Mouse (Mus musculus) intestine, postnatal 0 days (tissue): ENCODE measurements around the gene Ostm1. TPM values are rescaled to one million over a fixed set of nuclear protein-coding genes. Genes with fewer than 3 reads are reported as not detected.

Source experiments
- ATAC-seq: fragments of 200-750 bp; cut with Nextera tagmentation; 2 replicates; pipeline ENCODE4 v1.8.0; 2017; ENCODE audit warnings: mild to moderate bottlenecking, moderate TSS enrichment, moderate library complexity
- H3K27ac ChIP-seq: fragments of 300-500 bp; sonication (generic); 2 replicates; pipeline ENCODE4 v1.5.1; 2014; ENCODE audit warnings: mild to moderate bottlenecking, low read depth, low read length, moderate library complexity
- H3K27me3 ChIP-seq: fragments of 300-500 bp; sonication (generic); replicated peaks from 2 replicates; pipeline ENCODE4 v1.6.1; 2014; ENCODE audit warnings: low read length, mixed read lengths; ENCODE audit not compliant: control insufficient read depth, insufficient read depth
- H3K36me3 ChIP-seq: fragments of 300-500 bp; sonication (generic); 2 replicates; pipeline ENCODE4 v1.6.1; 2014; ENCODE audit warnings: mild to moderate bottlenecking, moderate library complexity; ENCODE audit not compliant: control insufficient read depth, insufficient read depth
- H3K4me1 ChIP-seq: fragments of 300-500 bp; sonication (generic); replicated peaks from 2 replicates; pipeline ENCODE4 v1.6.1; 2014; ENCODE audit warnings: antibody characterized with exemption, low read length, mixed read lengths; ENCODE audit not compliant: control insufficient read depth, insufficient read depth
- H3K4me2 ChIP-seq: fragments of 300-500 bp; sonication (generic); replicated peaks from 2 replicates; pipeline ENCODE4 v1.6.1; 2014; ENCODE audit warnings: low read depth, mild to moderate bottlenecking, moderate library complexity
- H3K4me3 ChIP-seq: fragments of 300-500 bp; sonication (generic); 2 replicates; pipeline ENCODE4 v1.5.1; 2014; ENCODE audit warnings: low read depth, low read length
- H3K9ac ChIP-seq: fragments of 300-500 bp; sonication (generic); 2 replicates; pipeline ENCODE4 v1.6.1; 2014; ENCODE audit warnings: mild to moderate bottlenecking, low read depth, low read length
- H3K9me3 ChIP-seq: fragments of 300-500 bp; sonication (generic); 2 replicates; pipeline ENCODE4 v1.6.1; 2016; ENCODE audit warnings: mixed run types; ENCODE audit not compliant: control insufficient read depth
- CTCF ChIP-seq: sonication (generic); IDR thresholded peaks from 2 replicates; pipeline ENCODE4 v1.5.1; 2016; ENCODE audit warnings: low read depth, mild to moderate bottlenecking, control low read depth, antibody characterized with exemption, moderate library complexity
- WGBS: fragments of 180-500 bp; shearing (Covaris S2); extraction: QIAGEN DNeasy Blood & Tissue Kit; methylation state at CpG from one replicate; pipeline ENCODE4 v1.1.7; 2014; 5-methylcytosine and 5-hydroxymethylcytosine counted together
- polyA plus RNA-seq: library from polyadenylated mRNA; unstranded; fragments of >200 nt; fragmentation: Nextera tagmentation; extraction: Ambion mirVana; gene quantifications from 2 replicates; pipeline ENCODE4 v1.2.1, GENCODE M21; 2015

Ostm1 gene
- polyA plus RNA-seq, 1 experiment from 2014 or later, result 25.4 TPM

DNA sequence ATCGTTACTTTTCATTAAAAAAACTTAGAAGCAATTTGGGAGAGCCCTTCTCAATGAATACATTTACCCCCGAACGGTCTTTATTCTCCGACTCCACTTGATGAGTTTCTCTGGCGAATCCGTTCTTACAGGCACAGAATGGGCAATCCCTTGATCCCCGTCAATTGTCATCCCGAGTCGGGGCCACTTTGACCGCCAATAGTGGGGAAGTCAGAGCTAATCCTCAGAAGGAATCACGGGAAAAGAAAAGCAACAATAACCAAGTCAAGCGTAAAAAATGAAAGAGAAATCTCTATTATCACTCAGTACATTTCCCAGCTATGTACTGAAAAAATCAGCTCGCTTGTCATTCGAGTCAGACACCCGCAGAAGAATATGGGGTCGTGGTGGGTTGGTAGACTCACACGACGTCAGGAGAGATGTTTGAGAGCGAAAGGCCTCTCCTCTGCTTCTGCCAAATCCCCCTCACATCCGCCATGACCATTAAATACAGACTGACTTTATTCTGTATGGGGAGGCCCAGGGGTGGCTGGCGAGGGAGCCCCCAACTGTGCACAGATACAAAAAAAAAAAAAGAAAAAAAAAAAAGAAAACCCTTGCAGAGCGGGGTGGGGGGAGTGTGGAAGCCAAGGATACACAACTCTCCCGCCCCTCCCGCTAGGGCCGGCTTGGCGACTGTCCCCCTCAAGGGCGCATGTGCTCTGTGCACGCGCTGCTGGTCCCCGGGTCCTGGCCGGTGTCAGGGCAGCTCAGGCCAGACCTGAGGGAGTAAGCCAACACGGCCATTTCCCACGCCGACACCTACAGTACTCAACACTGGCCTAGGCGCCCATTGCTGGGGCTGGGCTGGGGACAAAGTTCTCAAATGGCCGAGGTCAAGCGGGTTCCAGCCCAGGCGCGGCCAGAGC is 49.1 kb downstream of the Ostm1 start:
- H3K27ac ChIP-seq, result no peak overlapping the region
- TF ChIP-seq CTCF, result no peak
- no peak overlapping the region for H3K9ac ChIP-seq
- H3K9me3 ChIP-seq, result no peaks in the 10 kb centered on the region
- peaks cover 100% of the 10 kb centered on the region for H3K27me3 ChIP-seq
- H3K4me1 ChIP-seq, result peaks cover 14% of the 10 kb centered on the region; the same call in 1 of the 2 replicates
- no peak for ATAC-seq
- WGBS, result 2% methylated on average over 39 of the region's 39 CpGs
- H3K36me3 ChIP-seq, result no peaks in the 10 kb centered on the region
- peak overlapping the region; percentile 73 for H3K4me2 ChIP-seq
- peak overlapping the region; percentile 47 for H3K4me3 ChIP-seq

DNA sequence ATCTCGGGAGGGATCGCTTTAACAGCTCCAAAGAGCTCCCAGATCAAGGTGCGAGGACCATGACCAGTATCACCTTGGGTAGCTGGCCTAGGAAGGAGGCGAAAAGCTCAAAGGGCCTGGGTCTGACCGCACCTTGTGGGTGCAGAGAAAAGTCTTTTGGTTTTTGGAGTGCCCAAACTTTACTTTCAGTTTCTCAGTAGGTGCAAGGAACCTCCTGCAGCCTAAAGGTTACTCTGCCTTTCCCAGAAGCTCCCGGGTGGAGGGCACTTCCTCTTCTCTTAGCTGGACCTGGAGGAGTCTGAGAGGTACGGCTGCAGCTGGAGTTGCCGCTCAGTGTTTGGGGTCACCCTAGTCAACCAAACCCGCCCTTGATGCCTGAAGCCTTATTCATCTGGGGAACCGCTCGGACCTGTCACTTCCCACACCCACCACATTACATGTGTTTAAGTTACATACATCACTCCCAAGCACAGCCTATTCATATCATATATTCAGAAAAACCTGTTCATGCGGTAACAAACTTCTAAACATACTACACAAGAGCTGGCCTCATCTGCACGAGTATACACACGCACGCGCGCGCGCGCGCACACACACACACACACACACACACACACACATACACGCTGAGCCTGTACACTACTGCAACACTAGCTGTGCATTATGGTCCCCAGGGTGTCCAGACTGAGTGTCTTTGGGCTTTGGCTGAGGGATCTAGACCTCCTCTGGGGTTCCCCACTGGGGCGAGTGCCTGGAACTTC is 49.9 kb downstream of the Ostm1 start:
- 12% methylated on average over 23 of the region's 23 CpGs for WGBS
- no peak overlapping the region for H3K9ac ChIP-seq
- ATAC-seq, result no peak

DNA sequence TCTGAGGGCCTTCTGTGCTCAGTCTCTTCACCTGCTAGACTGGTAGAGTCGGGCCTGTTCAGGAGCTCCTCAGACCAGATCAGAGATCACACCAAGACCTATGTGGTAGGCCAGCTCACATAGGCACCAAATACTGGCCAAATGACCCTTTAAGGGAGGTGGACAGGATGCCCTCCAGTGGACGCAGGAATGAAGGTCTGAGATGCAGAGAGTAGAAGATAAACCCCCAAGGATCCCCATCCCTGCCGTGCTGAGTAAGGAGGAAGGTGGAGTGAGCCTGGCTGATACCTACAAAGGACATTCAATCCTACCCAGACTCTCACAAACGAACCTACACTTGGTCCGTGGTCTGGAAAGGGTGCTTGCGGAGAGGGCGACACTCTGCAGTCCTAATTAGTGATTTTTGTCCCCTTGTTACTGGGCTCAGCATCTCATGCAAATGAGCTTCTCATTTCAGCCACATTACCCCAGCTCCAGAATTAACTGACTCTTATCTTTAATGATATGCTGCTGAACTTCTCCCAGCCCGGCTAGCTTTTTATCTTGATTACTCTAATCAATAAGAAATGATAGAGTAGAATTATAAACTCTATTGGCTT is 50.6 kb downstream of the Ostm1 start:
- H3K27me3 ChIP-seq, result peaks cover 87% of the 10 kb centered on the region
- H3K4me2 ChIP-seq, result peak overlapping the region; percentile 73
- TF ChIP-seq CTCF, result peak; percentile 28; the same call in 1 of the 2 replicates
- no peak overlapping the region for H3K27ac ChIP-seq
- peaks cover 14% of the 10 kb centered on the region; the same call in 1 of the 2 replicates for H3K4me1 ChIP-seq
- H3K36me3 ChIP-seq, result no peaks in the 10 kb centered on the region
- peak overlapping the region; percentile 47; the same call in 1 of the 2 replicates for H3K4me3 ChIP-seq
- 1% methylated on average over 8 of the region's 8 CpGs for WGBS
- ATAC-seq, result no peak
- no peaks in the 10 kb centered on the region for H3K9me3 ChIP-seq
- no peak overlapping the region for H3K9ac ChIP-seq

More for the DNA sequence above, 49.9 kb downstream of the Ostm1 start:
- TF ChIP-seq CTCF, result no peak
- Histone ChIP-seq H3K4me2 (peak overlapping the region; percentile 73), H3K4me3 (peak overlapping the region; percentile 47), H3K9me3 (no peaks in the 10 kb centered on the region), H3K27ac (no peak overlapping the region), H3K4me1 (peaks cover 14% of the 10 kb centered on the region; the same call in 1 of the 2 replicates), H3K36me3 (no peaks in the 10 kb centered on the region), H3K27me3 (peaks cover 94% of the 10 kb centered on the region)

DNA sequence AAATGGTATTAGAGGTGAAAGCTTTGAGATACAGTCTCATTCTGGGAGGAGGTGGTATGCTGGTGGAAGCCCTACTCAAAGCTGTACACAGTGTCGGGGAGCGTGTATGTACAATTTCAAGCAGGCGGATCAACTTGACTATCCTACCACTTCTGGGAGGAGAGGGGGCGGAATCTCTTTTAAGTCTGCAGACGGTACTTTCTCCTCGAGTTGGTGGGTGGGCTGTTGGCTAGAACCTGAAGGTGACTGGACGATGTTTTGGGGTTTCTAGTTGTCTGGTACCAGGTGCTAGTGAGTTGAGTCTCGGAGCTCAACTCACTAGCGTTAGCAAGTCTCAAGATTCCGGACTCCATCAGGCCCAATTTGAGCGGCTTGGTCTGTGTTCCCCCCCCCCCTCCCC is 51.4 kb downstream of the Ostm1 start:
- TF ChIP-seq CTCF, result no peak
- H3K4me1 ChIP-seq, result peaks cover 14% of the 10 kb centered on the region; the same call in 1 of the 2 replicates
- 6% methylated on average over 11 of the region's 11 CpGs for WGBS
- H3K27ac ChIP-seq, result no peak overlapping the region
- no peaks in the 10 kb centered on the region for H3K9me3 ChIP-seq
- H3K27me3 ChIP-seq, result peaks cover 79% of the 10 kb centered on the region
- H3K9ac ChIP-seq, result no peak overlapping the region
- H3K4me2 ChIP-seq, result no peak overlapping the region
- H3K4me3 ChIP-seq, result no peak overlapping the region
- H3K36me3 ChIP-seq, result no peaks in the 10 kb centered on the region
- ATAC-seq, result no peak

DNA sequence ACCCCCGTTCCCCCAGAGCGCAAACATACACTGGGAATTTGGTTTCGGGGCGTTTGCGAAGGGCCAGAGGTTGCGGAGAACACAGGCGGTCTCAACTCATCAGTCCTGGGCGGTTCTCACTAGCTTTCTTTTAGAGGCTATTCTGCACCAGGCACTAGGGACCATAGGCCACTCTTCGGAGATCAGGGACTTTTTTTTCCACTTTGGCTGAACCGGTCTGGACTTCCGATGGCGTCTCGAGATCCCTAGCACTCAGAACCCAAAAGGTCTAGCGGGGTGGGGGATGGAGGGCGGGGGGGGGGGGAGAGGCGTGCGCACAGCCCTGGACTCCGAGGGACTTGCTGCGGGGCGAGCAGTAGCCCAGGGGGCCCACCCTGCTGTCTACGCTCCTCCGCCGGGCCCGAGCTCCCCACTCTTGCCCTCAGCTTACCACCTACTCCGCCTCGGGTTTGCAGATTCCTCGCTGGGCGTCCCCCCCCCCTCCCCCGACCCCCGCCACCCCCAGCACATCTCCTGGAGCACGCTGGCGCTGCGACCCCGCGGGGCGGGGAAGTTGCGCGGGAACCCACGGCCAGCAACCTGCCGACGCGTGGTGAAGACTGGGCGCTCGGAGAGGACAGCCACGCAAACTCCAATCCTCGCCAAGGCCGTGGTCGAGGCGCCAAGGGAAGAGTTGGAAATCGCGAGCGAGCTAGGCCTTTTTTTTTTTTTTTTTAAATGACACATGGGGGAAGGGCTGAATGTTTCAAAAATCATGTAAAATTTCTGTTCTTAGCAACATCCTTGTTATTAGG is 52.1 kb downstream of the Ostm1 start:
- Histone ChIP-seq H3K4me2 (peak overlapping the region; percentile 51), H3K27ac (no peak overlapping the region), H3K9me3 (no peaks in the 10 kb centered on the region), H3K36me3 (no peaks in the 10 kb centered on the region), H3K4me3 (peak overlapping the region; percentile 18), H3K4me1 (peaks cover 14% of the 10 kb centered on the region; the same call in 1 of the 2 replicates), H3K27me3 (peaks cover 72% of the 10 kb centered on the region), H3K9ac (no peak overlapping the region)
- TF ChIP-seq CTCF, result no peak
- WGBS, result 2% methylated on average over 45 of the region's 52 CpGs
- no peak for ATAC-seq
